Mouse (Mus musculus) liver, embryonic 14.5 days (tissue): Measurements from ENCODE around the gene Nit1. TPM values are rescaled to one million over a fixed set of nuclear protein-coding genes. Genes with fewer than 3 reads are reported as not detected.

Experiments used
- ATAC-seq: fragments of 200-750 bp; cut with Nextera tagmentation; 2 replicates; pipeline ENCODE4 v1.8.0; 2017; ENCODE audit warnings: moderate number of reproducible peaks, mild to moderate bottlenecking, moderate library complexity; ENCODE audit not compliant: insufficient read depth
- DNase-seq, 3 experiments: peaks; one replicate each; pipeline ENCODE4 v3.0.0-alpha.2; 2012 to 2013; ENCODE audit warnings: low read depth in 3 of 3, low spot score in 3 of 3
- H3K27ac ChIP-seq: fragments of 300-500 bp; sonication (generic); 2 replicates; pipeline ENCODE4 v1.5.1; 2014; ENCODE audit warnings: moderate library complexity, mild to moderate bottlenecking, control low read depth, inconsistent platforms
- H3K27me3 ChIP-seq: fragments of 300-500 bp; sonication (generic); 2 replicates; pipeline ENCODE4 v1.6.1; 2014; ENCODE audit warnings: mild to moderate bottlenecking, low read length, moderate library complexity; ENCODE audit not compliant: control insufficient read depth, insufficient read depth
- H3K36me3 ChIP-seq: fragments of 300-500 bp; sonication (generic); replicated peaks from 2 replicates; pipeline ENCODE4 v1.6.1; 2014; ENCODE audit warnings: low read depth; ENCODE audit not compliant: control insufficient read depth, insufficient read depth
- H3K4me1 ChIP-seq, 2 experiments: fragments of 200-500 bp in 1 of 2; fragments of 300-500 bp in 1 of 2; sonication (generic) in 1 of 2; replicated peaks; 2 replicates each; pipeline ENCODE4 v1.6.1; 2012 to 2014; ENCODE audit warnings: antibody characterized with exemption in 1 of 2, inconsistent platforms in 1 of 2, low read length in 1 of 2; ENCODE audit not compliant: control insufficient read depth in 2 of 2, insufficient read depth in 2 of 2
- H3K4me2 ChIP-seq: fragments of 300-500 bp; sonication (generic); 2 replicates; pipeline ENCODE4 v1.6.1; 2014; ENCODE audit warnings: low read depth, mild to moderate bottlenecking, control low read depth, moderate library complexity
- H3K4me3 ChIP-seq, 2 experiments: fragments of 200-500 bp in 1 of 2; fragments of 300-500 bp in 1 of 2; sonication (generic) in 1 of 2; 2 replicates each; pipeline ENCODE4 v1.5.1; 2012 to 2014; ENCODE audit warnings: low read depth in 2 of 2, low read length in 2 of 2, mild to moderate bottlenecking in 2 of 2, control low read depth in 1 of 2, inconsistent platforms in 1 of 2, moderate library complexity in 1 of 2; ENCODE audit not compliant: insufficient read depth in 1 of 2
- H3K9ac ChIP-seq: fragments of 300-500 bp; sonication (generic); replicated peaks from 2 replicates; pipeline ENCODE4 v1.6.1; 2014; ENCODE audit warnings: mild to moderate bottlenecking, control low read depth, moderate library complexity
- H3K9me3 ChIP-seq: fragments of 300-500 bp; sonication (generic); 2 replicates; pipeline ENCODE4 v1.6.1; 2016; ENCODE audit warnings: low read length, mixed read lengths; ENCODE audit not compliant: control insufficient read depth
- CTCF ChIP-seq: IDR thresholded peaks from 2 replicates; pipeline ENCODE4 v1.5.1; 2016; ENCODE audit warnings: antibody characterized with exemption, low read depth, control low read depth
- EP300 ChIP-seq: IDR thresholded peaks from 2 replicates; pipeline ENCODE4 v1.6.1; 2016; ENCODE audit warnings: antibody characterized with exemption, low read depth
- WGBS: fragments of 180-500 bp; shearing (Covaris S2); extraction: QIAGEN DNeasy Blood & Tissue Kit; methylation state at CpG from one replicate; pipeline ENCODE4 v1.1.7; 2014; ENCODE audit not compliant: insufficient replicate concordance; 5-methylcytosine and 5-hydroxymethylcytosine counted together
- polyA plus RNA-seq, 2 experiments: library from polyadenylated mRNA; depleted of rRNA in 1 of 2; stranded (reverse) in 1 of 2; unstranded in 1 of 2; fragments of >200 nt; fragmentation: Nextera tagmentation in 1 of 2; extraction: Ambion mirVana in 1 of 2; gene quantifications; 2 replicates each; pipeline versions ENCODE4 v1.2.1 to v1.2.3; 2012 to 2014

The Nit1 gene
- polyA plus RNA-seq (2012; rRNA removed) = 23.4 and 24.0 TPM in 2 replicates
- 22.1 and 23.3 TPM in 2 replicates for polyA plus RNA-seq (2014; fragmentation: Nextera tagmentation; extraction: Ambion mirVana)

GRCm38 (mm10) chr1:171345225-171346094, at the start of gene Nit1, which contains the start of gene Pfdn2:
Gene Nit1, minus strand, starts transcription at chr1:171345646.
Gene Pfdn2, plus strand, starts transcription at chr1:171345670.
- peak within 1 kb of the TSS; percentile 32 for H3K27ac ChIP-seq
- H3K9ac ChIP-seq = peak within 1 kb of the TSS; percentile 76
- ATAC-seq = peak; percentile 90
- peak within 1 kb of the TSS; percentile 77 to 82 for H3K4me3 ChIP-seq
- peak within 1 kb of the TSS; percentile 76 for H3K4me2 ChIP-seq
- DNase-seq = peak; percentile 76 to 84 (median 79)
- no peaks in the 10 kb centered on the region for H3K27me3 ChIP-seq
- WGBS = 2% methylated on average over 53 of the region's 53 CpGs
- no peaks in the 10 kb centered on the region; the same call in 1 of the 2 replicates for H3K9me3 ChIP-seq
- H3K36me3 ChIP-seq = peaks cover 10% of the 10 kb centered on the region
- H3K4me1 ChIP-seq = peaks cover 0 to 6% of the 10 kb centered on the region in 2 experiments; a peak in 3 of 4 replicates
- no peak for TF ChIP-seq EP300
- no peak for TF ChIP-seq CTCF

- no peak overlapping the region for H3K9ac ChIP-seq
- H3K4me1 ChIP-seq = peaks cover 0 to 7% of the 10 kb centered on the region in 2 experiments; a peak in 1 of 4 replicates
- no peak for TF ChIP-seq EP300
- no peak for TF ChIP-seq CTCF
- DNase-seq = peak; percentile 22 to 31 (median 22)
- WGBS = 20% methylated on average over 4 of the region's 4 CpGs
- no peaks in the 10 kb centered on the region for H3K36me3 ChIP-seq
- H3K9me3 ChIP-seq = no peaks in the 10 kb centered on the region
- ATAC-seq = peak; percentile 48
- H3K27ac ChIP-seq = no peak overlapping the region
- peak overlapping the region; percentile 20 for H3K4me2 ChIP-seq
- no peaks in the 10 kb centered on the region for H3K27me3 ChIP-seq
- peak overlapping the region; percentile 32 to 52; a peak in 3 of 4 replicates for H3K4me3 ChIP-seq
Observed at GRCm38 (mm10) chr1:171390101-171390500, 44.7 kb upstream of the Nit1 start.

GRCm38 (mm10) chr1:171388376-171389102, 43.1 kb upstream of the Nit1 start, which contains the start of gene Arhgap30:
Gene Arhgap30, plus strand, starts transcription at chr1:171388954.
- Histone ChIP-seq H3K36me3 (no peaks in the 10 kb centered on the region), H3K9me3 (no peaks in the 10 kb centered on the region), H3K27ac (no peak within 1 kb of the TSS), H3K9ac (0 out of 2 replicates have a peak within 1 kb of the TSS, but pooled peaks have one; percentile 4), H3K4me2 (peak within 1 kb of the TSS; percentile 48), H3K4me3 (peak within 1 kb of the TSS; percentile 32 to 52), H3K27me3 (no peaks in the 10 kb centered on the region), H3K4me1 (peaks cover 0 to 7% of the 10 kb centered on the region in 2 experiments; a peak in 1 of 4 replicates)
- 20% methylated on average over 15 of the region's 15 CpGs for WGBS
- ATAC-seq = peak; percentile 67
- TF ChIP-seq EP300 = no peak
- no peak for TF ChIP-seq CTCF
- DNase-seq = peak; percentile 28 to 53 (median 39)

- no peaks in the 10 kb centered on the region for H3K27me3 ChIP-seq
- H3K4me1 ChIP-seq = peaks cover 0 to 7% of the 10 kb centered on the region in 2 experiments; a peak in 1 of 4 replicates
- H3K9ac ChIP-seq = no peak overlapping the region
- no peaks in the 10 kb centered on the region for H3K9me3 ChIP-seq
- no peak overlapping the region for H3K4me2 ChIP-seq
- no peak overlapping the region for H3K4me3 ChIP-seq
- DNase-seq (no peak), ATAC-seq (no peak)
- no peak overlapping the region for H3K27ac ChIP-seq
- 40% methylated on average over 6 of the region's 6 CpGs for WGBS
- TF ChIP-seq CTCF = peak; percentile 43; the same call in 1 of the 2 replicates
- TF ChIP-seq EP300 = no peak
- no peaks in the 10 kb centered on the region for H3K36me3 ChIP-seq
Observed at GRCm38 (mm10) chr1:171387099-171387498, 41.7 kb upstream of the Nit1 start.
